Mouse (Mus musculus) cerebellum, postnatal 10 days (tissue): ENCODE results near the gene Plekhg5.

Experiments
- DNase-seq, 2 experiments: peaks; one replicate each; pipeline ENCODE4 v3.0.0; 2021; ENCODE audit warnings: mixed read lengths in 2 of 2

Plekhg5 gene

GRCm38 (mm10) chr4:152070494-152071396, 1.6 kb upstream of the Plekhg5 start:
- DNase-seq: no peak

DNA sequence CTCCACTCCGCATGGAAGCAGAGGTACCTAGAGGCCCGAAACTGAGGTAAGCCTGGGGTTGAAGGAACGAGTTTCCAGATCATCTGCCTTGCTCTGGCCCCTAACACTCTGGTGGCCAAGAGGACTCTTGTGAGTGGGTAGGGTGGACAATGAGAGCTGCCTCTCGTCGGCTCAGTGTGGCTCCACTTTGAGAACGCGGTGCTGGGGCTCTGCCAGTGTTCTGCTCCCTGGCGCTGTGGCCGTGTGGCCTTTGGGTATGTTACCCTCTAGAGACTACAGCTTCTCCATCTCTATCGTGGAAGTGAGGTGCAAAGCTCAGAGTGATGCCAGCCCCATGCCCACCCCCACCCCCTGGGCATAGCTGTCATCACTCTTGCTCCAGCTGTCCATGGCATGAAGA, 357 bp downstream of the Plekhg5 start:
- DNase-seq: peak in 1 of 2 experiments; percentile 34

- DNase-seq: peak in 1 of 2 experiments; percentile 29
Observed at GRCm38 (mm10) chr4:152073715-152074114, 1.4 kb downstream of the Plekhg5 start.

- DNase-seq: no peak
Observed at GRCm38 (mm10) chr4:152074548-152074947, 2.2 kb downstream of the Plekhg5 start.

GRCm38 (mm10) chr4:152077191-152077590, 4.9 kb downstream of the Plekhg5 start:
- DNase-seq: no peak

DNA sequence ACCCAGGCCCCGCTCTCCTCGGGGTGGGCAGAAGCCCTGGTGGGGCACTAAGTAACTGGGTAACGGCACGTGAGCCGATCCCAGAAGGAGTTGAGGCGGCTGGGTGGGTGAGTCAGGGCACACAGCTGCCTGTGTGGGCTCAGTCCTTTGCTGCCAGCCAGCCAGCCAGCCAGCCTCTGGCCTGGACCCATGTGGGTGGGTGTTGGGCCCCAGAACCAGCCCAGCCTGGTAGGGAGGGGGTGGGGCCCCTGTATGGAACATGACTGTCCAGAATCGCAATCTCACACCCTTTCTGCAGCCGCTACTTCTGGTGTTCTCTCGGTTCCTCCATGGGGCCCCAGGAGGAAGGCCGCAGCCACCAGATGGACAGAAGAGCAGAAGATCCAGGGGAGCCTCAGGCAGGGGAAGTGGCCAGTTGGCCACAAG, 5.8 kb downstream of the Plekhg5 start:
- DNase-seq: peak in 1 of 2 experiments; percentile 41

DNA sequence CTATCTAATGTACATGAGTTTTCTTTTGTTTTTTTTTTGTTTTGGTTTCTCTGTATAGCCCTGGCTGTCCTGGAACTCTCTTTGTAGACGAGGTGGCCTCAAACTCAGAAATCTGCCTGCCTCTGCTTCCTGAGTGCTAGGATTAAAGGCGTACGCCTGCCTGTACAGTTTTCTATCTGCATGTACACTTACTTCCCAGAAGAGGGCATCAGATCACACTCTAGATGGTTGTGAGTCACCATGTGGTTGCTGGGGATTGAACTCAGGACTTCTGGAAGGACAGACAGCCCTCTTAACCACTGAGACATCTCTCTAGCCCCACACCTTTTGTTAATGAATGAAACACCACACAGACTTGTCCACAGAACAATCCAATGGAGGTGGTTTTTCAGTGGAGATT, 7.0 kb downstream of the Plekhg5 start:
- no peak for DNase-seq

DNA sequence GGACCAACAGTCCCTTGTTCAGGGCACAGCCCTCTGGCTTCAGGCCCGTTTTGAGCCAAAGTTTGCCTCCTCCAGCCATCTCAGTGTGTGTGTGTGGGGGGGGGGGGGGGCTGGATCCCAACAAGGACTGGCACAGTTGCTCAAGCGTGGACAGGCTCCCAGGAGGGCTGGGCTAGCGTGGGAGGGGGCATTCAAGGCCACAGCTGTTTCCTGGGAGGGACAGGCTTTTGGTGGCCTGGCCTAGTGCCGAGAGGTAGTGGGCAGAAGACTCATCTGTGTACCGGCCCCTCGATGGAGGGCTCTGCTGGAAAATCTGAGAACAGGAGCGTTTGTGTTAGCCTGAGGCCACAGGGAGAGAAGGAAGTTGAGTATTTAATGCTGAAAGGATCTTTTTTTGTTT, 7.6 kb downstream of the Plekhg5 start:
- peak in 1 of 2 experiments; percentile 40 for DNase-seq

DNA sequence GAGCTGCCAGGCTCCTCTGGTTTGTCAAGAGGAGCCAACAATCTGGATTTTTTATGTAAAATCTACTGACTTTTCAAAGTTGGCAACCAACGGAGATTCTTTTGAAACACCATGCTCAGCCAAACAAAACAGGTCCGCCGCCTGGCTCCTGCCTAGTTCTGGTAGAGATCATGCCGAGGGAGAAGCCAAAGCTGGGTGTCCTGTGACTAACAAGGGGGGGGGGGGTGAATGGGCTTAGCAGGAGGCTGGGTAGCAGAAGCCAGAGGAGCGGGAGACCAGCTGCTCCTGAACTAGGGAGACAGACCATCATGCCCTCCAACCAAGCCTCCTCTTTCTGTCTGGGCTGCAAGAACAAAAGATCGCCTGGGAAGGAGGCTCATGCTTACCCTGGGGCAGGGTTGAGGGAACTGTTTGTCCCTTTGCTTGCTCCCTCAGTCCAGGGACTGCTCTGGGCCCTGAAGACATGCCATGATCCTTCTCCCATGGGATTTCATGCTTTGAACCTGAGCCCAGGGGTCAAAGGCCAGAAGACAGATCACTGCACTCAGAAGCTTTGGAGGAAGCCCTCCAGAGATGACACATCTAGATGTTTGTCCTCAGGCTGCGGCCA, 11.4 kb downstream of the Plekhg5 start:
- DNase-seq: no peak

DNA sequence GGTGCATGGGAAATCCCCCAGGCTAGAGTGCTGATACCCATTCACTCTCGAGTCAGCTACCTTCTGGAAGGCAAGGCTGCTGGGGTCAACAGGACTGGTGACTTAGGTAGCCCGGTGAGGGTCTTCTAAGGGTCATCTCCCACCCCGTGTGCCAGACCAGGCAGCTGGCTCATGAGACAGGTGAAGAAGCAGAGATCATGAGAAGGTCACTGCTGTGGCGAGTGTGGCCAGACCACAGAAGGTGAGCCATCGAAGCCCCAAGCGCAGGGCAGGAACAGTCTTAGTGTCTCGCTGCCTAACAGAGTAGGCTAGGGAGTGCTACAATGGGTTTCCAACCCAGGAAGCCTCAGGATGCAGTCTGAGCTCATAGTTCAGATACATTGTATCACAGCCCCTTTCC, 12.3 kb downstream of the Plekhg5 start:
- no peak for DNase-seq

- DNase-seq: peak in 1 of 2 experiments; percentile 45
Observed at GRCm38 (mm10) chr4:152086505-152087210, 14.4 kb downstream of the Plekhg5 start.

DNA sequence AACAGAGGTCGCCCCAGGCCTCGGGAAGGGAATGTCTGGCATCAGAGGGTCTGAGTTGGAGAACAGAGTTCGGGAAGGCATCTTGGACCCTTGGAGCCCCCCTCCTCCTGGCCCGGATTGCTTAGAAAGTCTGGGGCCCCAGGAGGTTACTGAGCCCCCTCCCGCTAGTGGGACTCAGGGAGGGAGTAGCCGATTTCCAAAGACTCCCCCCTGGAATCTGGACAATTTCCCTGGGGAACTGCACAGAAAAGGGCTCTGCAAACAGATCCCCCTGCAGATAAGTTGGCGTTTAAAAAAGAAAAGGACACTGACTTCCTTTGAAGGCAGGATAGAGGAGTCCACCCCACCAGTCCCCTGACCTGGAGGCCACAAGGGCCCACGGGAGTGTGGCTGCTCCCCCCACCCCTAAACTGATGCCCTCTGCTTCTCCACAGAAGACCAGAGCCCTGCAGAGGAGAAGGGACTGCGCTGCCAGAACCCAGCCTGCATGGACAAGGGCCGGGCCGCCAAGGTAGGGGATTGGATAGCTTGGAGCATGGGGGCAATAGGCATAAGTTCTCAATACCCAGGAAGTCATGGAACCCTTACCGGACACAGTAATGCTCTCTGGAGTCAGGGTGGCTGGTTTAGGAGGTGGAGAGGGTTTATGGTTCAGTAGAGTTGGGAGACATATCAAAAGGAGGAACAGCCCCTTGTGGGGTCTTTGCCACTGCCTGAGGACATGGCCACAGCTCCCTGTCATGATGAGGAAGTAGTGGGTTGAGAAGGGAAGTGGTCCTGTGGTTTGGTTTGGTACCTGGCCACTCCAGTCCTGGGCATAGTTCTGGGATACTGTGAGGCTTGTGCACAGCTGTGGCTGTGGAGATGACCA, 15.1 kb downstream of the Plekhg5 start:
- no peak for DNase-seq

DNA sequence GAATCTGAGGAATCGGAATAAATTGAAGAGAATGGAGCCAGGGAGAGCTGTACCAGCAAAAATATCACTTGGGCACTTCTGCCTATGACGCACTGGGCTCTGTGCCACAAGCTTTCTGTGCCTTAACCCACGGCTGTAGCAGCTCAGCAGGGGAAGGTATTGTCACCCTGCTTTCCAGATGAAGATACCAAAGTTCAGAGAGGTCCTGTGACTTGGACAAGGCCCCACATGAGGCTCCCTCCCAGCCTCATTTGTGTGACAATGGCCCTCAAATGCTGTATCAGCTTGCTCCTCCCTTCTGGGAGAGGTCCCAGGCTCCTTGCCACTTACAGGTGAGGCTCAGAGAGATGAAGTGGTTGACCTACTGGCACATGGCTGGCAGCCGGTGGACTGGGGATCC, 15.8 kb downstream of the Plekhg5 start:
- DNase-seq: no peak

GRCm38 (mm10) chr4:152088556-152089120, 16.3 kb downstream of the Plekhg5 start:
- DNase-seq: peak; percentile 86 to 90

DNA sequence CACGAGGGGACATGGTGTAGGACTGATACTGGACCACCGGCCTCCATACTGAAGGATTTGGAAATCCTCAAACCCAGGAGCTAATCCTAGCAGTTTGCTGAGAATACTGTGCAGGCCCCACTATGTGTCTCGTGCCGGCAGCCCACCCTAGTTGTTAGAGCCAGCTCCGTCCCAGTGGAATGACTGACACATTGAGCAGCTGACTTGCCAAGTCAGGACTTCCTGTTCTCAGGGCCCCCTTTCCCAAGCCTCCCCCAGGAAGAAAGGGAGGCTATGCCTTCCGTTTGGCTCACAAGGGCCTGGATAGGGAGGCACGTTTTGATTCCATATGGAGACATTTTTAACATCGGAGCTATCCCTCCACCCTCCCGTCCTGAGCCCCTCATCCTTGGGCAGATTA, 17.9 kb downstream of the Plekhg5 start:
- no peak for DNase-seq

DNA sequence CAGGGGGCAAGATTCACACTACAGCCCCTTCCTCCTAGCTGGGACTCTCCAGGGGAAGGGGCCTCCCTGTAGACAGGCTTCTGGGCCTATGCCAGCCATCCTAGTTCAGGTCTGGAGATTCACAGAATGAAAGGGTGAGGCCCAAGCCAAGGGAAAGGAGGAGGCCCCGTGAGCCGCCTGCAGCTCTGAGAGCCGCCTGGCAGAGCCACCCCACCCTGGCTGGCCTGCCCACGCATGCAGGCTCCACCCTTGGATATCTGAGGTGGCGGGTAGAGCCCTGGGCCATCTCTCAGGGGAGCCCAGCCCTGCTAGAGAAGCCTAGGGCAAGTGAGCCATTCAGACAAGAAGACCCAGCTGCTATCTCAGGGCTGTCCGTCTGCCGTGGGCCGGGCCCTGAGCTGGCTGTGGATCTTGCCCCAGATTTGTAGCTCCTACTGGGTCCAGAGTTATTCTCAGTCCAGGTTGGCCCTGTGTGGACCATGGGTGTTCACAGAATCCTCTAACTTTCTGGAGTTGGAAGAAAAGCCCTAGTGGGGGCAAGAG, 20.5 kb downstream of the Plekhg5 start:
- no peak for DNase-seq

GRCm38 (mm10) chr4:152094233-152094632, 21.9 kb downstream of the Plekhg5 start:
- DNase-seq: no peak

- DNase-seq: peak; percentile 82 to 83
Observed at GRCm38 (mm10) chr4:152095937-152096910, 23.9 kb downstream of the Plekhg5 start.

DNA sequence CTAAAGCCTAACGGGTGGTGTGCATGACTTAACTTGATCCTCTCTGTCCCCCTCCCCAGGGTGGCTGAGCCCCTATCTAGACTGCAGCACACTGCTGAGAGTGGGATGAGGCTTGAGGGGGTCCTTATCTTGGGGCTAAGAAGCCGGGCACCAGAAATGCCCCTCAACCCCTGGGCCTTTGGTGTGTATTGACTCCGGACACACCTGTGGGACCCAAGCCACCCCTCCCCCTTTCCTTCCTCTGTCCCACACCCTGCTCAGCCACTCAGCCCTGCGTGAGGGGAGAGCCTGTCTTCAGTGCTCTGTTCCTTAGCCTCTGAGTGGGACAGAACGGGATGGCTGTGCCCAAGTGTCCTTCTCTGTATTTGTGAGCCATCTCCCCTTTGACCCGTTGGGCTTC, 24.6 kb downstream of the Plekhg5 start:
- no peak for DNase-seq
